Mouse (Mus musculus) midbrain, embryonic 11.5 days (tissue): ENCODE results near the gene Fcer1a. TPM values are rescaled to one million over a fixed set of nuclear protein-coding genes. Genes with fewer than 3 reads are reported as not detected.
"Not testable (repeated sequence)": the region's sequence is repeated elsewhere in the genome, so short reads cannot be mapped to it uniquely, and the experiment has no call there.

Source experiments
- ATAC-seq: fragments of 200-750 bp; cut with Nextera tagmentation; 2 replicates; pipeline ENCODE4 v1.8.0; 2017; ENCODE audit warnings: moderate TSS enrichment, moderate library complexity; ENCODE audit not compliant: low FRiP score
- DNase-seq: peaks from one replicate; pipeline ENCODE4 v3.0.0; 2015; ENCODE audit warnings: low spot score; ENCODE audit errors: missing footprints
- H3K27ac ChIP-seq: fragments of 300-500 bp; sonication (generic); 2 replicates; pipeline ENCODE4 v1.5.1; 2014; ENCODE audit warnings: low read depth, low read length
- H3K27me3 ChIP-seq: fragments of 300-500 bp; sonication (generic); 2 replicates; pipeline ENCODE4 v1.6.1; 2014; ENCODE audit warnings: mild to moderate bottlenecking, low read length, moderate library complexity, mixed read lengths; ENCODE audit not compliant: control insufficient read depth, insufficient read depth
- H3K36me3 ChIP-seq: fragments of 300-500 bp; sonication (generic); 2 replicates; pipeline ENCODE4 v1.6.1; 2014; ENCODE audit warnings: mild to moderate bottlenecking, low read length, moderate library complexity, mixed read lengths; ENCODE audit not compliant: control insufficient read depth, insufficient read depth
- H3K4me1 ChIP-seq: fragments of 300-500 bp; sonication (generic); 2 replicates; pipeline ENCODE4 v1.6.1; 2014; ENCODE audit warnings: low read length; ENCODE audit not compliant: control insufficient read depth, insufficient read depth
- H3K4me2 ChIP-seq: fragments of 300-500 bp; sonication (generic); 2 replicates; pipeline ENCODE4 v1.6.1; 2014; ENCODE audit warnings: mild to moderate bottlenecking, moderate library complexity
- H3K4me3 ChIP-seq: fragments of 300-500 bp; sonication (generic); 2 replicates; pipeline ENCODE4 v1.5.1; 2014; ENCODE audit warnings: low read depth, low read length
- H3K9ac ChIP-seq: fragments of 300-500 bp; sonication (generic); 2 replicates; pipeline ENCODE4 v1.6.1; 2014; ENCODE audit warnings: low read length
- H3K9me3 ChIP-seq: fragments of 300-500 bp; sonication (generic); 2 replicates; pipeline ENCODE4 v1.6.1; 2016; ENCODE audit warnings: low read length; ENCODE audit not compliant: control insufficient read depth
- WGBS: fragments of 180-500 bp; shearing (Covaris S2); extraction: QIAGEN DNeasy Blood & Tissue Kit; methylation state at CpG from one replicate; pipeline ENCODE4 v1.1.7; 2014; 5-methylcytosine and 5-hydroxymethylcytosine counted together
- polyA plus RNA-seq: library from polyadenylated mRNA; unstranded; fragments of >200 nt; fragmentation: Nextera tagmentation; extraction: Ambion mirVana; gene quantifications from 2 replicates; pipeline ENCODE4 v1.2.1, GENCODE M21; 2014

The Fcer1a gene
- not detected in 2 replicates for polyA plus RNA-seq

DNA sequence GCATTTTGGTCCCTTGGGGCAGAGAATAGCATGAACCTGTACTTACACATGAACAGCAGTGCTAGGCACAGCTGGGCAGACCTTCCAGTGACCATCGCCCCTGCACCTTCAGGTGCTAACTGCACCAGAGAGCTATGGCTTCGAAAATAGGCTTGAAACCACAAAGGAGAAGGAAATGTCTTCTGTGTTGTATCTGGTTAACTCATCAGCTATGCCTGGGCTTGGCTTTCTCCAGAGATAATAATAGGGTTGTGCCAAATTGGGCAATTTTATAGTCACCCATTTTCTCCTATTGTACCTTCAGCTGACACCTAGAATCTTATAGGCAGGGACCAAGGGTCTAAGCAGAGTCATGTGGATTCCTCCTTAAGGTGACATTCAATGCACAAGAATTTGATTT lies at the start of gene Fcer1a:
TSS of gene Fcer1a (minus strand) at position 134 of the 400 bp plus-strand sequence.
- no peak for DNase-seq
- H3K27me3 ChIP-seq: no peaks in the 10 kb centered on the region
- H3K36me3 ChIP-seq: no peaks in the 10 kb centered on the region
- H3K4me2 ChIP-seq: no peak within 1 kb of the TSS
- 88% methylated on average over 2 of the region's 2 CpGs for WGBS
- ATAC-seq: no peak
- H3K4me3 ChIP-seq: no peak within 1 kb of the TSS
- no peaks in the 10 kb centered on the region for H3K4me1 ChIP-seq
- H3K9me3 ChIP-seq: no peaks in the 10 kb centered on the region
- H3K9ac ChIP-seq: no peak within 1 kb of the TSS
- H3K27ac ChIP-seq: no peak within 1 kb of the TSS

GRCm38 (mm10) chr1:173265701-173266100 lies 38.7 kb upstream of the Fcer1a start, which contains the start of gene Olfr418:
TSS of gene Olfr418 (plus strand) at chr1:173266001.
- no peak for ATAC-seq
- no peaks in the 10 kb centered on the region for H3K27me3 ChIP-seq
- no peak within 1 kb of the TSS for H3K4me2 ChIP-seq
- DNase-seq: no peak
- H3K4me3 ChIP-seq: no peak within 1 kb of the TSS
- H3K27ac ChIP-seq: no peak within 1 kb of the TSS
- H3K36me3 ChIP-seq: no peaks in the 10 kb centered on the region
- H3K9ac ChIP-seq: no peak within 1 kb of the TSS
- no peaks in the 10 kb centered on the region for H3K4me1 ChIP-seq
- H3K9me3 ChIP-seq: no peaks in the 10 kb centered on the region

DNA sequence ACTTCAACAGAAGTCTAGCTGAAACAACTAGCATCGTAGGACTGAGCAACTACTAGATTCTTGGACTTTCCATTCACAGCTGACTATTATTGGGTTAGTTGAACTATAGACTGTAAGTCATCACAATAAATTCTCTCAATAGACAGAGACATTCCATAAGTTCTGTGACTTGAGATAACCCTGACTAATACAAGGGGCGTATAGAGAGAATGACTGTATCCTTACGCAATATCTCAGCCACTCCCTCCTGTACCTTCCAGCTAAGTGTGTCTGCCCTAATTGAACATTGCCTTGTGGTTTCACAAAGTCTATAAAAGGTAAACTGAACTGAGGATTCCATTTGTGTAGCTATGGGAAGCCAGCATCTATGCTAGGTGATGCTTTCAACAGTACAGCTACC lies 22.9 kb upstream of the Fcer1a start:
- no peak for DNase-seq
- H3K4me2 ChIP-seq: no peak overlapping the region
- 91% methylated on average over 3 of the region's 3 CpGs for WGBS
- no peak overlapping the region for H3K9ac ChIP-seq
- H3K9me3 ChIP-seq: no peaks in the 10 kb centered on the region
- H3K4me3 ChIP-seq: no peak overlapping the region
- H3K27ac ChIP-seq: no peak overlapping the region
- H3K4me1 ChIP-seq: no peaks in the 10 kb centered on the region
- no peaks in the 10 kb centered on the region for H3K36me3 ChIP-seq
- H3K27me3 ChIP-seq: no peaks in the 10 kb centered on the region
- ATAC-seq: no peak

DNA sequence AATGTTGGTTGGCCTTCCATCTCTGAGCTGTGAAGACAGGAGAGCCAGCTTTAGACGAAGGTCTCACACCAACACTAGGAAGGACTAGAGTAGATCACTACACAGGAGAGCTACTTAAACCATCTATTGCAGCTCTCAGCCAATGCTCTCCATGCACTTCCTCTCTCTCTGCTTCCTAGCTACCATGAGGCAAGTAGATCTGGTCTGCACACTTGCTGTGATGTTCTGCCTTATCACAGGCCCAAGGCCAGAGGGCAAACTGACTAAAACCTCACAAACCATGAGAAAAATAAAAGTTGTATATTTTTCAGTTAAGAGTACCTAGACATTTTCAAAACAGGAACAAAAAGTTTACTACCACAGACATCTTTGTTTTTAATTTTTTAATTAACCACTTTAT lies 10.0 kb upstream of the Fcer1a start:
- not testable (repeated sequence) for H3K9me3 ChIP-seq, H3K9ac ChIP-seq, H3K27ac ChIP-seq, H3K4me3 ChIP-seq, H3K4me2 ChIP-seq, H3K27me3 ChIP-seq, ATAC-seq, H3K4me1 ChIP-seq, DNase-seq, H3K36me3 ChIP-seq
- 95% methylated on average over 1 of the region's 1 CpGs for WGBS

GRCm38 (mm10) chr1:173216481-173216880 lies 10.5 kb downstream of the Fcer1a start:
- Histone ChIP-seq H3K9me3 (no peaks in the 10 kb centered on the region), H3K36me3 (no peaks in the 10 kb centered on the region), H3K4me2 (no peak overlapping the region), H3K9ac (no peak overlapping the region), H3K27ac (no peak overlapping the region), H3K4me1 (no peaks in the 10 kb centered on the region), H3K4me3 (no peak overlapping the region), H3K27me3 (no peaks in the 10 kb centered on the region)
- ATAC-seq (no peak), DNase-seq (no peak)
- WGBS: 92% methylated on average over 3 of the region's 3 CpGs

DNA sequence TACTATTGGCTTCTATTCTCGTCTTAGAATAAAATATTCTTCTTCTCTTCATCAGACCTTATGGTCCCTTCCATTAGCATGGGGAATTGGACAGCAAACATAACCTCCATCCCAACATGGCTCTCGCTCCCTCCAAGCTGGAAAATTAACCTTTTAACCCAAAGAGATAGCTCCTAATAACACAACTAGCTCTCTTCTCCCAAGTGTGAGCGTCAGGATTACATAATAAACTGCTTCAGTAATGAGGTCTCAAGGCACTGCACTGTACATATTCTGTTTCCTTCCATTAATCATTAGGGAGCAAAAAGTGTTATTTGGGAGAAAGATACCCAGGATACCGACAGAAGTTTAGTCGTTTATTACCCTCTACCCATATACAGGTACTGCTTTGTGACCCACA lies 14.9 kb downstream of the Fcer1a start, which contains the start of gene Olfr1404:
TSS of gene Olfr1404 (plus strand) at position 301 of the 400 bp plus-strand sequence.
- Histone ChIP-seq H3K27me3 (no peaks in the 10 kb centered on the region), H3K9ac (no peak within 1 kb of the TSS), H3K4me3 (no peak within 1 kb of the TSS), H3K4me2 (no peak within 1 kb of the TSS), H3K4me1 (no peaks in the 10 kb centered on the region), H3K27ac (no peak within 1 kb of the TSS), H3K9me3 (no peaks in the 10 kb centered on the region), H3K36me3 (no peaks in the 10 kb centered on the region)
- DNase-seq (no peak), ATAC-seq (no peak)
- 84% methylated on average over 5 of the region's 5 CpGs for WGBS

DNA sequence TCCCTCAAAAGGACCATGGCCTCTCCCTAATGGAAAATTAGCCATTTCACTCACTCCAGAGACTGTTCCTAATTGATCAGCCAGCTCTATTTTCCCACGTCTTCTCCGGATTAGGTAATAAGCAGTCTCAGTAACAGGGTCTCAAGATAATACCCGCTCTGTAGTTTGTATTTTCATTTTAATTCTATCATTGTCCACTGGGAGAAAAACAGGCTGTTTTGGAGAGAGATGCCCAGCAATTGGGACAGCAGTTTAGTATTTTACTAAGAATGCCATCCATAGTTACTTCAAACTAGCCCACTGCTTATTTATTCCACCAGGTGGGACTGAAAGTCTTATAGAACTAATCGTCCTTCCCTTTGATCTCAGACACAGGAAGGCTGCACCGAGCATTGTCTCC lies 29.5 kb downstream of the Fcer1a start, which contains the start of gene Olfr218:
TSS of gene Olfr218 (plus strand) at position 301 of the 400 bp plus-strand sequence.
- DNase-seq (no peak), ATAC-seq (no peak)
- Histone ChIP-seq H3K4me3 (no peak within 1 kb of the TSS), H3K4me2 (no peak within 1 kb of the TSS), H3K9me3 (no peaks in the 10 kb centered on the region), H3K27ac (no peak within 1 kb of the TSS), H3K9ac (no peak within 1 kb of the TSS), H3K4me1 (no peaks in the 10 kb centered on the region), H3K27me3 (no peaks in the 10 kb centered on the region), H3K36me3 (no peaks in the 10 kb centered on the region)
- 77% methylated on average over 5 of the region's 5 CpGs for WGBS

- DNase-seq (no peak), ATAC-seq (no peak)
- Histone ChIP-seq H3K9me3 (no peaks in the 10 kb centered on the region), H3K27me3 (no peaks in the 10 kb centered on the region), H3K4me2 (no peak overlapping the region), H3K9ac (no peak overlapping the region), H3K4me1 (no peaks in the 10 kb centered on the region), H3K36me3 (no peaks in the 10 kb centered on the region), H3K4me3 (no peak overlapping the region), H3K27ac (no peak overlapping the region)
- WGBS: 88% methylated on average over 2 of the region's 2 CpGs
Measured at GRCm38 (mm10) chr1:173196359-173196758, 30.7 kb downstream of the Fcer1a start.

- Histone ChIP-seq H3K27ac (no peak overlapping the region), H3K9ac (no peak overlapping the region), H3K4me3 (no peak overlapping the region), H3K36me3 (no peaks in the 10 kb centered on the region), H3K27me3 (no peaks in the 10 kb centered on the region), H3K4me2 (no peak overlapping the region), H3K4me1 (no peaks in the 10 kb centered on the region), H3K9me3 (no peaks in the 10 kb centered on the region)
- WGBS: 86% methylated on average over 3 of the region's 3 CpGs
- ATAC-seq: no peak
- DNase-seq: no peak
Measured at GRCm38 (mm10) chr1:173192059-173192458, 35.0 kb downstream of the Fcer1a start.
